Mouse (Mus musculus): Measurements from ENCODE around the gene Mettl22.

The Mettl22 gene

DNA sequence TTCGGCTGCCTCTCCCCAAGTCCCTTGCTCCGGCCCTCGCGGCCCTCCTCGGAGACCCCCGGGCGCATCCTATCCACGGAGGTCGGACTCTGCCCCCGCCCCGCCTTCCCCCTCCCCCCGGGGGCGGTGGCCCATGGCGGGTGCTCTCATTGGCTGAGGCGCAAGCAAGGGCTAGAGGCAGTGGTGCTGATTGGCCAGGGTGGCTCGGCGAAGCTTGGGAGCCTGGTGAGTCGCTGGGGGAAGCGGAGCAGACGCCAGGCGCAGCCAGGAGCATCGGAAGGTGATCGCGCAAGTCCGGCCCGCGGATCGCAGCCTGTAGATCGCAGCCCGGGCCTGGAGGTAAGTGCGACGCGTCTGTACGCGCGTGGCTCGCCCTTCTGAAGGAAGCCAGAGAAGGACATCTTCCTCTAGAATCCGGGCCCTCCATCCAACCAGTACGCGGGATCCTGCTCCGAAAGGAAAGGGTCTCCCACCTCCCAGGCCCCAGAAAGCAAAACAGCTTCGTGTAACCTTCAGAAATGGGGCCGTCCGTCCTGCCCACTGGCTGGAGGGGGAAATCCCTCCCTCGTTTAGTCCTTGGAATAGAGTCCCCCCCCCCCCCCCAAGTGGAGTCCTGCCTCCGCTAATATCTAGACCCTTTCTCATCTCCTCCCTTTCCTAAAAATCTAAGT, 42.8 kb downstream of the Mettl22 start, which contains the start of gene Abat:
Gene Abat (plus strand): TSS at position 194 of the 671 bp plus-strand sequence.
- peak; percentile 92 for DNase-seq

DNA sequence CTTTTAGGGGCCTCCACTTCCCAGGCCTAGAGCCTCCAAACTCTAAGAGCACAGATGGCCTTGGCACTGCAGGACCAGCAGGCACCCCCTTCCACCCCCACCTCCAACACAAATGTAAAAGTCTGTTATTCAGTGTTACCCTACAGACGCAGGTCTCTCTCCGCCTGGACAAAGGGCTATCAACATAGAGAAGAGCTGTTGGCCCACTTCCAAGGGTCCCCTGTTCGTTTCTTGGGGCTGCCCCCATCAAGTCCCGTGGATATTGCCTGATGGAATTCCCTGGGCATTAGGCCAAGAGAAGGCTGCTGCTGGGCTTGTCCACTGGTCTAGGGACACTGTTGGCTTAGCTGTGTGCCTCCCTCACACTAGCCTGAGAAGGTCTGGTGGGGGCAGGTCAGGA, 43.6 kb downstream of the Mettl22 start:
- DNase-seq, result peak; percentile 16

DNA sequence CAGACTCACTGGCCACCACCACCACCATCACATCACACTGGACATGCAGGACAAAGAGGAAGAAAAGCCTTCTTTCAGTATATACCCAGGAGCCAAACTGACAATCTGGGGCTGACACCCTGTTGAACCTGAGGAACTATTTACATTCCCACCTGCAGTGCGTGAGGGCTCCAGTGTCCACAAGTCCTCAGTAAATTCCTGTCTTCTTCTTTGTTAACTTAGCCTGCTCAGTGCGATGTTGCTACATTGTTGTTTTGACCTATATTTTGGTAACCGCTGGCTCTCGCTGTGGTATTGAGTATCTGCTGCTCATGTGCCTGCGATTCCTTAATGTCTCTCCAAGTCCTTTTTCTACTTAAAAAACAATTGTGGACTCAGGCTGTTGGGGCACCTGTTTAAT, 49.9 kb downstream of the Mettl22 start:
- no peak for DNase-seq

DNA sequence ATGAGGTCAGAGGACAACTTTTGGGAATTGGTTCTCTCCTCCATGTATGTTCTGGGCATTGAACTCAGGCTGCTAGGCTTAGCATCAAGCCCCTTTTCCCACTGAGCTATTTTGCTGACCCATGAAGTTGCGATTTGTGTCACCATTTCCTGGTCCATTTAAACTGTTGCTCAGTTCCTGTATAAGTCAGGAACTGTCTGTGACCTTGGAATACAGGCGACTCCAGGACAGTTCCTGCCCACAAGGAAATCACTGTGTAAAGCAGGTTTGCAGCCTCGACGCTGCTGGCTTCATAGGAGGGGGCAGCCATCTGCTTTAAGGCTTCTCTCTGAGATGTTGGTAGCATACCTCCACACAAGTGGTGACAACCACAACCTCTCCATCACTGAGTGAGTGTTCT, 50.7 kb downstream of the Mettl22 start:
- DNase-seq, result no peak

DNA sequence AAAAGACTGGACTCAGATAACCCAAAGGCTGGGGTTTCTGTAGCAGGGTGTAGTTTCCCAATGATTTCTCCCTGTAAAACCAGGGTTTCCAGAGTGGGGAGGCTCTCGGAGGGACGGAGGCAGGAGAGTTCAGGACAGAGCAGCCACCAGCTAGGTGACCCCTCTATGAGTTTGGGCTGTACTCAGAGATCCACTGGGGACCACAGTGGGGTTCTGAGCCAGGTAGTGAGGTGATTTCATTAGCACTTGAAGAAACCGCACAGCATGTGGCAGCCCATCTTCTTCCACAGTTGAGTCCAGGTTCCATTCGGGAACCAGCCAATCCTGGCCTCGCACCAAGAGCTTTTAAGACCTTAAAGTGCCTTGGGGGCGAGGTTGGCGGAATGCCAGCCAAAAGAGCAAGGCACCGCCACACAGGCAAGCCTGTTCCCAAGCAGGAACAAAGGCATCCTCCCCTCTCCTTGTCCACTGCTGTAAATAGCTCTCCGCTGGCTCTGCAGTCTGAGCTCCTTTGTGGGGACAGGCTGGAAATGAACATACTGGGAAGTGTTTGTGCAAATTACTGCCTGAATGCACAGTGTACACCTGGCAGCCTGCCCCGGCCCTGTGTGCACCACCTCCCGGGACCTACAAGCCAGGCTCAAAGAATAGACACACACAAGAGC, 53.0 kb downstream of the Mettl22 start:
- DNase-seq, result peak; percentile 71

DNA sequence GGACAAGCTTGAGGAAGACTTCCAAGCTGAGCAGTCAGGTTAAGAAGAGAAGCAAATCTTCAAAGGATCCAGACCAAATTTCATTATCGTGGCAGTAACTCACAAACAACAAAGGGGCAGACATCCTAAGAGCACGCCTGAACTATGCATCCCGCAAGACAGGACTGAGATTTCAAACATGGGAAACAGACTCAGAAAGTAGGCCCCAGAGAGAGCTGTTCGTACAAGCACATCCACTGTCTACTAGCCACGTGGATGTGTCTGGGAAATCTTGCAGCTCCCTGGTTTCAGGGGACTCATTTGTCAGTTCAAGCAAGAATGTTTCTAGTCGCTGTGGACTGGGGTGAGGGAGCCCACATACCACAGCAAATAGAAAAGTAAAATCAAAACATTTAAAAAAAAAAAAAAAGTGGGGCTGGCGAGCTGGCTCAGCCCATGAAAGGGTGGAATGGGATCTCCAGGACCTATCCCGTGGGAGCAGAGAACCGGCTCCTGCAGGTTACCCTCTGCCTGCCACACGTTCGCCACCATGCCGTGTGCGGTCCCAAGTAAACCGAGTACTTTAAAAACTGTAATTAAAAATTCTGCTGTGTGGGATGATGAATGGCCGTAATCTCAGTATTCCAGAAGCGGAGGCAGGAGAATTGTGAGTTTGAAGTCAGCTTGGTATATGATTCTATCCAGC, 53.7 kb downstream of the Mettl22 start:
- no peak for DNase-seq

DNA sequence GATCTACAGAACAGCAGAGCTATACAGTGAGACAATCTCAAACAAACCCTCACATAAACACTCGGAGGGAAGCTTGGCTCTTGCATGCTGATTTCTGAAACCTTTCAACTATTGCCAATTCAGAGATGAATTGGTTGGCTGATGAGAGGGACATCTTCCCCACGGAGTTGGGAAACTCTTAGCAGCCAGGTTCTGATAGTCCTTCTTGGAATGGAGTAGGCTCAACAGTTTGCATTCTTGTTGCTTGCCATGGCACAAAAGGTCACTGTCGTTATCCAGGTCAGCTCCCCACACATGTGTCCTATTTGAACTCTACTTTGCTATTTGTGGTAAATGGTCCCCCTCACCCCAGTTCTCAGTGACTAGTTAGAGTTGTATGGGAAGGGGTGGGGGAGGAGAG, 54.7 kb downstream of the Mettl22 start:
- no peak for DNase-seq

DNA sequence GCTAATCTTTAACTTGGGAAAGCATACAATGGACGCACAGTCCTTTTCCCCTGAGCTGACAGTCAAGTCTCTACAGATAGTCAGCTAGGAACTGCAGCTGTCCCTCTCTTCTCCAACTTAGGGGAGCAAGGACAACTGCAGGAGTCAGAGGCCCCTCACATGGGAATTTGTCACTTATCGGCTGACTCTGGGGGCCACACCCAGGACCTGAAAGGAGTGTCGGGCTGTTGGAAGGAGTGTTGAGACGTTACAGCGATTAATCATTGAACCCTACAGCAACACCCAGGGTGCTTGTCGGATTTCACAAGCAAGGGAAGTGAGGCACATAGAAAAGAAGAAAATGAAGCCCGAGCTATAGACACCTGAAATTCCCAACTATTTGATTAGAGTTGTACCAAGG, 55.3 kb downstream of the Mettl22 start:
- no peak for DNase-seq

DNA sequence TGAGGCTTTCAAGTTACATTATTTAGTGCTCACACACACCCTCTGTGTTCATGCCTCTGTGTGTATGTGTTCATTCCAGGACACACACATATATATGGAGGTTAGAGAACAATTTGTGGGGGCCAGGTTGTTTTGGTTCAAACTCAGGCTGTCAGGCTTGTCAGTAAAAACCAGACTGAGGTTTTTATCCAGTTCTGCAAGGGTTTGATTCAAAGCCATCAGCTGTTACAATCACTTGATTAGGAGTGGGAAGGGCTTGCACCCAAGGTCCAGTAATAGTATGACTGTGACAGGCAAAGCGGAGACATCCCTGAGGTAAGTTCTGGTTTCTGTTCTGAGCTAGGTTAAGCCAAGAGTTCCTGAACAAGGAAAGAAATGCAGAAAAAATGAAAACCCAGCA, 58.8 kb downstream of the Mettl22 start:
- no peak for DNase-seq

DNA sequence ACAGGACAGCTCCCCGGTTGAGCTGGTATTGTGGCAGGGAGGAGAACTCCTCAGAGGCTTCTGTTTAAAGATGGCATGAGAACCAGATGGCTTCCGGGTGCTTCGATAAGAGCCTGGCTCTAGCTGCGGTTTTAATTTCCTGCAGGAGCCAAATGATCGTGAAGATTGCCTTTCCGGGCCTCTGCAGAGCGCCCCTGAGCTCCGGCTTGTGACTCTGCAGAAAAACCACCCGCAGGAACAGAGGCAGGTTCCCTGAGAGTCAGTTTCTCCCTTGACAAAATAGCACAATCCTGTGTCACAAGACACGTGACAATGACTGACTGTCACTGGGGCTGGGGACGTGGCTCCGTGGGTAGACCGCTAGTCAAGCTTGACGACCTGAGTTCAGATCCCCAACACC, 59.4 kb downstream of the Mettl22 start:
- DNase-seq, result no peak

DNA sequence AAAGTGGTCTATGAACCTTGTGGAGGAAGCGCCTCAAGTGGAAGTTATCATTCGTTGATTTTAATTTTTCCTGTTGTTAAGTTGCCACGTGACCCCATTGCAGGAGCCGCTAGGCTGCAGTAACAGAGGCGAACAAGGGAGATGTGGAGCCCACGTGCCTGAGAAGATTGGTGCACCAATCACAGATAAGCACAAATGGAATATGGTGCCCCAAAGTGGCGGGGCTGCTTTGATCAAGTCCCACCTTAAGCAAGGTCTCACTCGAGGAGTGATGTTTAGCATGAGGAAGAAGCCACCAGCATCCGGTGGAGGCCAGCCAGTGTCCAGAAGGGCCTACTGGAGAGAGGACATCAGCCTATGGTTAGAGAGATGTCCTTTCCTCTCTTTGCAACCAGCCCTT, 61.9 kb downstream of the Mettl22 start:
- no peak for DNase-seq

DNA sequence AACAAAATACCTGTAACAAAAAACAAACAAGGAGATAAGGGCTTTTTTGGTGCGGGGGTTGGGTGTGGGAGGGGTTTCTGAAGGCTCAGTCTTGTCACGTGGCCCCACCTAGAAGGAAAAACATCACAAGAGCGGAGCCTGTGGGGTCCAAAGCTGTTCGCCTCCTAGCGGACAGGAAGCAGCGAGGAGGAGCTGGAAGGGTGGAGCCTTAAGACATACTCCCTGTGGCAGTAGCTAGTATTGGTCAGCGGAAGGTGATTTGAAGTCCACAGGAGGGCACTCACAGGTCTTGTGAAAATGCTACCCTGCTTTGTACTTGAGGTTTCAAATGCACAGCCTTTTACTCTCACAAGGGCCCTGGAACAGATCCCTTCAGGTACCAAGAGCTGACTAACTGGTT, 62.3 kb downstream of the Mettl22 start:
- no peak for DNase-seq

DNA sequence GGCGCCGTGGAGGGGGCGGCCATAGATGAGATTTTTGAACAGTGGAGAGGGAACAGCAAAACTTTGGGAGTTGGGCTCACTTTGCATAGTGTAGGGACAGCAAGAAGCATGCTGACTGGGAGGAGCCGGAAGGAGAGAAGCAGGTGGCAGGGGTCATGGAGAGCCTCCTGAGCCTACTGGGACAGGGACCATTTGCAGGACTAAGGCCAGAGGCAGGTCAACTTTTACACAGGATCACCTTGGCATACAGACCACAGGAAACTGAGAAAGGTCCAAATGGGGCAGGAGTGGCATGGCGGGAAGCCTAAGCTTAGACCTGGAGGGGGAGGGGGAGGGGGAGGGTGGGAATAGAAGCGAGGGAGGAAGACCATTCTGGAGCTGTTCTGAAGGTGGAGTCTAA, 62.9 kb downstream of the Mettl22 start:
- DNase-seq, result no peak

DNA sequence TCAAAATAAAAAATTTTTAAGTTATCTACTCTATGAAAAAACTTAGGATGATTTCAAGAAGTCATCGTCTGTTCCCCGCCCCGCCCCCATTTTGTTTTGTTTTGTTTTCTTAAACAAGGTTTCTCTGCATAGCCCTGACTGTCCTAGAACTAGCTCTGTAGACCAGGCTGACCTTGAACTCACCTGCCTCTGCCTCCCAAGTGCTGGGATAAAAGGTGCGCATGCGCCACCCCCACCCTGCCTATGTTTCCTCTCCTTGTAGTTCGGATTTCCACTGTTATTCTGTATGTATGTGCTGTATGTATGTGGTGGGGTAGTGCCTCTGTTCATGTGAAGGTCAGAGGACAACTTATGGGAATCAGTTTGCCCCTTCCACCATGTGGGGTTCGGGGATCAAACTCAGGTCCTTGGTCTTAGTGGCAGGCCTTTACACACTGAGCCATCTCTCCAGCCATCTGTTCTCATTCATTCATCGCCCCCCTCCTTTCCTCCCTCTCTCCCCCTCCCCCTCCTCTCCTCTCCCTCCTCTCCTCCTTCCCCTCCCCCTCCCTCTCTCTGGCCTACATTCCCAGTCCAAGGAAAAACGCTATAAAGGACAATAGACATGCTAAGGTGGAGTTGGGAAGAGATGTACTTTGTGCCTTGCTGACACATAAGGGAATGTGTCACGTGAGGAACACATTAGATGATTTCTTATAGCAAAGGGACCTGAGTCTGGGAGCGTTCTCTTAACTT, 64.0 kb downstream of the Mettl22 start:
- DNase-seq, result no peak

DNA sequence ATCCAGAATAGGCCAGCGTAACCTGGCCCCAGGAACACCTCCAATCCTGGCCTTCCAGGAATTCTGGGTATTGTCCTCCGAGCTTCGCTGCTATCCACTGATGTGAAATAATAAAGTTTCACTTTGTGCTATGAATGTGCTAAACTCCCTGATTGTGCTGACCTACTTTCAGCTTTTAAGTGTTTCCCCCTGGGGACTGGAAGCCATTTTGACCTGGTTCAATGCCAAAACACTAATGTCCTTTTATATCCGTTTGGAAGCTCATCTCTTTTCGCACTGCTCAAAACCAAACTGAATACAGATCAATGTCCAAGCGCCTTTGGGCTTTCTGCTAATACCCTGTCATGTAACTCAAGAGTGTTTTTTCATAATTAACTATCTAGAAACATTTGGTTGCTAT, 64.8 kb downstream of the Mettl22 start:
- DNase-seq, result no peak

DNA sequence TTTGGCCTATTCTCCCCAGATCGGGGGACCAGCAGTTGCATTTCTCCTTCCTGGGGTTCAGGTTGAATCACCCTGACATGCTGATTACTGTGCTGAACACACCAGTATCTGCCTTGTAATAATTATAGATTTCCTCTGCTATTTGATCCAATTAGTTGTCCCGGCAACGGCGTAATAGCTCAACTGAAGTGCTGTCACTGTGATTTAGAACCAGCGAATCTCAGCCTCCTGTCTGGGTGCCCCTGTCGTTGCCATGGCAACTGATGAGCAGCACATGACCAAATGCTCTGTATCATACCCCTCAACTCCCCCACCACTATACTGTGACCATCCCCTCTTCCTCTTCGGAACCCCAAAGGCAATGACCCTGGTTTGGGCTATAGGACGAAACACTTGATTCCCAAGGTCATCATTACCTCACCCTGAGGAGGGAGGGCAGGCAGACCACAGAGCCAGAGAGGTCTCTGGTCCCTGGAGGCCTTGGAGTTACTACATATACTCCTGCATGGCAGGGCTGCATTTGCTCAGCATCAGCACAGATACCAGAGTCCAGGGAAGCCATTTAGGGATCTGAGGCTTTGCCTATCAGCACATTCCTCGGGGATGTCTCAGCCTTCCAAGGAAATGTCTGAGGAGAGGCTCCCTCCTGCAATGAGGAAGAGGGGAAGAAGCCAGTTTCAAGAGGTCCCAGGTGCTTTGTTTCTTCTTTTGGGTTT, 68.7 kb downstream of the Mettl22 start:
- peak; percentile 40 for DNase-seq
